Mouse (Mus musculus): ENCODE measurements around the gene Serpina1c.
"Not testable (repeated sequence)": the region's sequence is repeated elsewhere in the genome, so short reads cannot be mapped to it uniquely, and the experiment has no call there.

The Serpina1c gene

DNA sequence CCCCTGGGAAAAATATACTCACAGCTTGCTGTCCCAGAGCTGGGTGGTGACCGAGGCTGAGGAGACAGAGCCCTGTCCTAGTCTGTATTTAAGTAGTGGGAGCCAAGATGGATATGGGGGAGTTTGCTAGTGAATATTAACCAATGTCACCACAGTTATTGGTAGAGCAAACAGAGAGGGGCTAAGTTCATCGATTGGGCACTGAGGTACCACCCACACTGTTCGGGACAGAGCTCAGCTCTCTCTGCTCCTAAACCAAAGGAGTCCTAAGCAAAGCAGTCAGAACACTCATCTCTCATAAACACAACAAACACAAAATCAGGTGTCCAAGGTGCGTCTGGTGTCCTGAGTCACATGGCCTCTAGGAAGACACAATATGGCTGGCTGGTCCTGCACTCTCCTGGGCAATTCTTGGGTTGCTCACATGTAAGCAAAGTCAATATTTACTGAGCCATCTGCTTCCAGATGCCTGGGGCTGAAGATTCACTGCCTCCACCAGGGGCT, at the start of gene Serpina1c:
Gene Serpina1c (minus strand): TSS at position 51 of the 504 bp plus-strand sequence.
- not testable (repeated sequence) for DNase-seq

GRCm38 (mm10) chr12:103952972-103953371, 48.3 kb upstream of the Serpina1c start:
- DNase-seq, result not testable (repeated sequence)

GRCm38 (mm10) chr12:103946243-103946642, 41.6 kb upstream of the Serpina1c start:
- no peak for DNase-seq

- DNase-seq, result not testable (repeated sequence)
Observed at GRCm38 (mm10) chr12:103909181-103909580, 4.5 kb upstream of the Serpina1c start.

- DNase-seq, result not testable (repeated sequence)
Observed at GRCm38 (mm10) chr12:103907746-103908145, 3.1 kb upstream of the Serpina1c start.

- DNase-seq, result not testable (repeated sequence)
Observed at GRCm38 (mm10) chr12:103901929-103902328, 2.8 kb downstream of the Serpina1c start.

DNA sequence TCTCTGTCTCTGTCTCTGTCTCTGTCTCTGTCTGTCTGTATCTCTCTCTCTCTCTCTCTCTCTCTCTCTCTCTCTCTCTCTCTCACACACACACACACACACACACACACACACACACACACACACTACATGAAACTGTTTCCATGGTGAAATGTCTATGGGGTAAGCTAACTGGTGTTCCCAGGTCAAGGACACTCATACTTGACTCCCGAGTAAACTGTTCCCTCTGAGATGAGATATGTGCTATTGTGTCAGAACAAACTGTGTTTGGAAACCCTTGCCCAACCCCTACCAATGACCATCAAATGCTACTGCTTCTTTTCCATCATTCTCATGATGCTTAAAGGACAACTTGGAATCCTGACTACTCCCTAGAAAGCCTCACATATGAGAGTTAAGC, 37.8 kb downstream of the Serpina1c start:
- not testable (repeated sequence) for DNase-seq

GRCm38 (mm10) chr12:103863101-103863974, 41.3 kb downstream of the Serpina1c start, which contains the start of gene Serpina1a:
Gene Serpina1a, minus strand, starts transcription at chr12:103863562.
- not testable (repeated sequence) for DNase-seq

GRCm38 (mm10) chr12:103860976-103861375, 43.7 kb downstream of the Serpina1c start:
- DNase-seq, result no peak

DNA sequence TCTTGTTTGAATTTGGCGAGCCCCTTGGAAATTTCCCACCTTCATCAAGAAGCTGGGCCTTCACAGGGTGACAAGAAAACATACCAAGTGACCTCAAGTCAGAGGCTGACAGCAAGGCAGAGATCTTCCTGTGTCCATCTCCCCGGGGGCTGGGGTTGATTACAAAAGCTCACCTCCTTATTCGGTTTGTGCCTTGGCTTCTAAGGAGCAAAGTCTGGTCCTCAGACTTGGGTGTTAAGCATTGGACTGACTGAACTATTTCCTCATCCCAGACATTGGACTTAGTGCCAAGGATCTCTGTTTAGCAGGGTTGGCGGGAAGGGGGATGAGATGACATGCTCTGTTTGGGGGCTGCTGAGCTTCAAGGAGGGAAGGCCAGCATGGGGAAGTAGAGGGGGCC, 44.1 kb downstream of the Serpina1c start:
- not testable (repeated sequence) for DNase-seq

DNA sequence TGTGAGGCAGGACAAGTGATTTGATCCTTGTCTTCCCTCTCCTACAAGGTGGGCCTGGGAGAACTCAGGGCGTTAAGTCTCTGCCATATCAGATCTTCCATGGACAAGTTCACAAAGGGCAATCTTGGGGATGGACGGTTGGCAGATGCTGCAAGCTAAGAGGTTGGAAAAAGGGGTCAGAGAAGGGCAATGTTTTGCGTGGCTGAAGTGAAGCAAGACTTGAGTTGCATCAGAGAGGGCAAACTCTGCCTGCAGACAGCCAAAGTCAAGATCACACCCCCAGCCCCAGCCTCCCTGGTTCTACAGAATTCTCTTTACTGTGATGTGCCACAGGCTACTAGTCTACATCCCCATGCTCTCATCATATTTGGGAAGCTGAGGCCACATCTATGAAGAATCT, 45.1 kb downstream of the Serpina1c start:
- not testable (repeated sequence) for DNase-seq

DNA sequence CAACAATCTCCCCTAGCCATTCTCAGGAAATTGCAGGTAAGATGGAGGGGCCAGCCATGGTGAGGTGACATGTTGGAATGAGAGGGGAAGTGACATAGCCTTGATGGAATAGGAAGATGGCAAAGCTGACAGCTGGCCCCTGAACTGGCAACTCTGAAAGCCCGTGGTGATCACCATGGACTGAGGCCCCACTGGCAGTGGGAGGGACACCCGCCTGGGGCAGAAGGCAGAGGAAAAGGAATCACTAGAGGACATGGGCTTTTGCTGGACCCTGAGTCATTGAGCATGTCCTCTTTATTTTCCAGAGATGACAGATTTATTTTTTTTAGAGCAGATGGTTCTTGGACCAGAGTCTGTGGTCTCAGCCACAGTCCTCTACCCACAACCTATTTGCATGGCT, 51.7 kb downstream of the Serpina1c start:
- DNase-seq, result not testable (repeated sequence)
